Mouse (Mus musculus) CD8-positive naive resting alpha-beta T cell, adult 57 days (primary cell): ENCODE measurements around the gene Vangl2. TPM values are rescaled to one million over a fixed set of nuclear protein-coding genes. Genes with fewer than 3 reads are reported as not detected.

ENCODE experiments used
- total RNA-seq: library from RNA; stranded (reverse); gene quantifications from one replicate; pipeline ENCODE4 v1.2.4, GENCODE M21; 2023

The Vangl2 gene
- total RNA-seq: 4.0 TPM

GRCm38 (mm10) chr1:172028394-172029275 is at the start of gene Vangl2:
Vangl2 (minus strand) TSS chr1:172028444.

GRCm38 (mm10) chr1:172057491-172057921 is 29.3 kb upstream of the Vangl2 start, which contains the start of gene Nhlh1:
Nhlh1 (minus strand) TSS chr1:172057573.

Other genes with a start within 250 kb of the Vangl2 start
- gene Cd84, start 188.7 kb downstream of the Vangl2 start, total RNA-seq: 113 TPM
- 14.8 TPM for gene Gm10521, start 132.8 kb downstream of the Vangl2 start, total RNA-seq
- 202 TPM for gene Slamf6, start 110.9 kb downstream of the Vangl2 start, total RNA-seq
- gene Nhlh1, start 29.1 kb upstream of the Vangl2 start, total RNA-seq: not detected
- 157 TPM for gene Copa, start 54.1 kb upstream of the Vangl2 start, total RNA-seq
- 93.9 TPM for gene Ncstn, start 54.4 kb upstream of the Vangl2 start, total RNA-seq
- gene Pex19, start 98.3 kb upstream of the Vangl2 start, total RNA-seq: 48.9 TPM
- gene Dcaf8, start 119.6 kb upstream of the Vangl2 start, total RNA-seq: 111 TPM
- 64.3 TPM for gene Pea15a, start 178.4 kb upstream of the Vangl2 start, total RNA-seq
- gene Casq1, start 191.4 kb upstream of the Vangl2 start, total RNA-seq: not detected
- not detected for gene Atp1a4, start 230.0 kb upstream of the Vangl2 start, total RNA-seq
- gene Igsf8, start 233.2 kb upstream of the Vangl2 start, total RNA-seq: 17.3 TPM